Mouse (Mus musculus) brain, embryonic 14.5 days (tissue): ENCODE measurements around the gene Cdh10.
A peak's percentile ranks its signal among the peaks of the same experiment; 100 is the strongest.

Experiments used
- CTCF ChIP-seq: fragments of 200-500 bp; IDR thresholded peaks from 2 replicates; pipeline ENCODE4 v1.5.1; 2012; ENCODE audit warnings: inconsistent platforms, mild to moderate bottlenecking, moderate library complexity, borderline replicate concordance; ENCODE audit not compliant: insufficient read depth, insufficient read length; ENCODE audit errors: extremely low read depth
- POLR2A ChIP-seq: fragments of 200-500 bp; IDR thresholded peaks from 2 replicates; pipeline ENCODE4 v1.6.1; 2012; ENCODE audit warnings: mild to moderate bottlenecking, inconsistent platforms, borderline replicate concordance; ENCODE audit not compliant: poor library complexity, insufficient read depth, insufficient read length, severe bottlenecking; ENCODE audit errors: extremely low read depth

DNA sequence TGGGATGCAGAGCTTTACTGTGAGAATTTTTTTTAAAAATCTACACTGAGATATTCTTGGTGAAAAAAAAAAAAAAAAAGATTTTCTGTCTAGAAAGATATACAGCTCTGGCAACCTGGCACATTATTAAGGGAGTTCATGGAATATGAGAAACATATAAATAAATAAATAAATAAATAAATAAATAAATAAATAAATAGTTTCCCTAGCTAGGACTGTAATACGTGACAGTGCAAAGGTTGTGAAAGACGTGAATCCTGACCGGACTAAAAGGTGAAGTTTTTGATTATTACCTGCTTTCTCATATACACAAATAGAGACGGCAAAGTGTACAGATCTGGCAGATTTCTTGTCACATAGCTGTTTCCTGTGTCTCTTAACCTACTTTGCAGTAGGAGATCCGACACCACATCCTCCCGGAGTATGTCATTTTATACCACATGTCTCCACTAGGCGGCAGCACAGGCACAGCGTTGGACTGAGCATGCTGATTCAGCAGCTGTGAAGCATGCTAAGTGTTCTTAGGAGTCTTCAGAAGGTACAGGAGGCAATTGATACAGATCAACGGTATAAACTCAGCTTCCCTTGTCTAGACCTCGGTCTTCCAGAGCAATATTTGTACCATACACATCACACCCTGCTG is 2.5 kb downstream of the Cdh10 start:
- peak; percentile 91 for TF ChIP-seq CTCF
- TF ChIP-seq POLR2A: no peak
